Mouse (Mus musculus): ENCODE results near the gene Cd84.

GRCm38 (mm10) chr1:171826164-171826563, 13.3 kb upstream of the Cd84 start:
- TF ChIP-seq TAL1 (IDR thresholded peaks at IDR 0.05; ENCODE audit: low read length) (no peak), GATA1 (IDR thresholded peaks at IDR 0.05; ENCODE audit: low read length) (no peak)
